Mouse (Mus musculus): Measurements from ENCODE around the gene Sstr2. TPM values are rescaled to one million over a fixed set of nuclear protein-coding genes. Genes with fewer than 3 reads are reported as not detected.

Gene Sstr2
- polyA plus RNA-seq (2012; rRNA removed) (1.1 and 1.6 TPM in 2 replicates), polyA plus RNA-seq (2014; fragmentation: Nextera tagmentation; extraction: Ambion mirVana) (0.91 and 1.5 TPM in 2 replicates)

DNA sequence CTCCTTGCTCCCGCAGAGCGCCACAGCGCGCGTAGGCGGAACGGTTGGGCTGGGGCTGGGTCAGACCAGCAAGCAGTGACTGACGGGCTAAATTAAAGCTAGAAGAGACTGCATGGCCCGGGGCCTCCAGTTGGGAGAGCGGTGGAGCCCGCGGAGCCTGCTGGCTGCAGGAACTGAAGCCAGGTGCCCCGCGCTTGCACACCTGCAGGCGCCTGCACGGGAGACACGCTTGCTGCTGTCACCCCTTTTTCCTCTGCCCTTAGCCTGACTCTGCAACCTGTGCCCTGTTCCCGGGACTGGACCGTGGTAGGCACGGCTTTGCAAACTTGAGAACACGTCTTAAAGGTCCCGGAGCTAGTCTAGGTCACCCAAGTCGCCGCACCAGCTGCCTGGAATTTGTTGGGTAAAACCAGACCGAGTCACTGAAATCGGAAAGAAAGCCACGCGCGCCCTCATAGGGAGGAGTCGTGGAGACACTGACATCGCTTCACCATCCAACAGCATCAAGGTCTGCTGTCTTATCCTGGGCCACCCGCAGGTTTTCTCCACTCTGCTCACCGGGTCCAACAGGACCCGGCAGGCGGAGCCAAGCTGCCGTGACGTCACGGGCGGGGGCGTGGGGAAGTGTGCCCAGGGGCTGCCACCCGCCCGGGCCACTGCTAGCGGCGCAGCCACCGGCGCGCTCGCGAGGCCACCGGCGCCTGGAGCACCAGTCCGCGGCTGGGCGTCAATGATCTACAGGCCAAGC, at the start of gene Sstr2:
TSS of gene Sstr2 (plus strand) at position 671 of the 748 bp plus-strand sequence.
- peak within 1 kb of the TSS; percentile 22 for H3K9ac ChIP-seq (ENCODE audit: low read depth, low read length, severe bottlenecking)
- under 1% methylated on average over 51 of the region's 54 CpGs for WGBS

DNA sequence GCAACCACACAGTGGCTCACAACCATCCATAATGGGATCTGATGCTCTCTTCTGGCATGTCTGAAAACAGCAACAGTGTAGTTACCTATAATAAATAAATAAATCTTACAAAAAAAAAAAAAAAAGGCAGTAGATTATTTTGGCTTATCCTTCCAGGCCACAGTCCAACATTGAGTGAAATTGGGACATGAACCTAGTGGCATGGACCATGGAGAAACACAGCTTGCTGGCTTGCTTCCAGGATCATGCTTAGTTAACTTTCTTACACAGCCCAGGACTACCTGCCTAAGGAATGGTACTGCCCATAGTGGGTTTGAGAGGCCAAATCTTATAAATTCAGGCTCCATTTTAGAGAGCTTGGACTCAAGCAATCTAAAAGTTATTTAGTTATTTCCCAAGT, 47.5 kb upstream of the Sstr2 start:
- Histone ChIP-seq H3K4me1 (ENCODE audit: control insufficient read depth, insufficient read depth, low read length) (peaks cover 3% of the 10 kb centered on the region; the same call in 1 of the 2 replicates), H3K4me3 (replicated peaks; ENCODE audit: low read length) (no peak overlapping the region), H3K27me3 (ENCODE audit: control insufficient read depth, insufficient read depth, low read length) (no peaks in the 10 kb centered on the region), H3K36me3 (ENCODE audit: control insufficient read depth, insufficient read depth, low read length) (no peaks in the 10 kb centered on the region), H3K9me3 (ENCODE audit: control insufficient read depth, low read length) (no peaks in the 10 kb centered on the region), H3K4me2 (replicated peaks; ENCODE audit: low read depth, low read length, severe bottlenecking) (no peak overlapping the region), H3K27ac (replicated peaks; ENCODE audit: low read depth, low read length) (no peak overlapping the region), H3K9ac (ENCODE audit: low read depth, low read length, severe bottlenecking) (no peak overlapping the region)
- DNase-seq (ENCODE audit: low spot score) (no peak), ATAC-seq (ENCODE audit: low FRiP score, low read depth) (no peak)
- TF ChIP-seq POLR2A (IDR thresholded peaks at IDR 0.05; ENCODE audit: borderline replicate concordance, extremely low read depth, insufficient read depth, insufficient read length), result no peak

More for the DNA sequence above, at the start of gene Sstr2:
- no peaks in the 10 kb centered on the region for H3K36me3 ChIP-seq (ENCODE audit: control insufficient read depth, insufficient read depth, low read length)
- peaks cover 15% of the 10 kb centered on the region for H3K4me1 ChIP-seq (ENCODE audit: control insufficient read depth, insufficient read depth, low read length)
- H3K9me3 ChIP-seq (ENCODE audit: control insufficient read depth, low read length), result no peaks in the 10 kb centered on the region
- peak within 1 kb of the TSS; percentile 74 for H3K4me2 ChIP-seq (replicated peaks; ENCODE audit: low read depth, low read length, severe bottlenecking)
- DNase-seq (ENCODE audit: low spot score), result peak; percentile 40
- peaks cover 33% of the 10 kb centered on the region for H3K27me3 ChIP-seq (ENCODE audit: control insufficient read depth, insufficient read depth, low read length)
- H3K27ac ChIP-seq (replicated peaks; ENCODE audit: low read depth, low read length), result no peak within 1 kb of the TSS
- peak within 1 kb of the TSS; percentile 46 for H3K4me3 ChIP-seq (replicated peaks; ENCODE audit: low read length)
- no peak for TF ChIP-seq POLR2A (IDR thresholded peaks at IDR 0.05; ENCODE audit: borderline replicate concordance, extremely low read depth, insufficient read depth, insufficient read length)
- peak; percentile 58; the same call in 1 of the 2 replicates for ATAC-seq (ENCODE audit: low FRiP score, low read depth)

DNA sequence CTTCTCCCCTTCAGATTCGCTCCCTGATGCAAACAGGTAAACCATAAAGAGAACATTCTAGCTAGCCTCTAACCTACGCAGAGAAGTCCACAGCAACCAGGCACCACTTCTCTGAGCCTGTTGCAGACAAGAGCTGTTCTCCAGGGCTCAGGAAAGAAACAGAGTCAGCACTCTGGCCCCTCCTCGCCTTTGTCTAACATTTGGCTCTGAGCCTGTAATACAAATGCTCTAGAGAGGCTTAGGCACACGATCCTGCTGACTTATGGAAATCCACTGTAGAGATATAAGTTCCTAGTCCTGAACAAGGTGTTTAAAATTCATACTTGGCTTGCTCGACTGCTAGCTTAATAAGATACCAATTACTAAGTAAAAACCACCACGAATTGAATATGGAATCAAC, 46.5 kb upstream of the Sstr2 start:
- DNase-seq (ENCODE audit: low spot score), result no peak
- no peak for ATAC-seq (ENCODE audit: low FRiP score, low read depth)

DNA sequence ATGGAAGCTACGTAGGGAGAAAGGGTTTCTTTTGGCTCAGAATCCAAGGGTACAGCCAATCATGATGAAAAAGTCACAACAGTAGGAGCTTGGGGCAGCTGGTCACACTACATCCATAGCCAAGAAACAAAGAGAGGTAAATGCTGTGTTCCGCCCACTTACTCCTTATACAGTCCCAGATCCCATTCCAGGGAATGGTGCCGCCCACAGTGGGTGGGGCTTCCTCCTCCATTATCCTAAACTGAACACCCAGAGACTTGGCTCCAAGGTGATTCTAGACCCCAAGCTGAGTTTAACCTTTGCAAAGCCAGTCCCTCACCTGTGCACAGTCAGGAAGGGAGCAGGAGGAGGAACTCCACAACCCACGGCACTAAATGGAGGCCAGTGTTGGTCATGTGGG, 41.9 kb upstream of the Sstr2 start:
- H3K4me2 ChIP-seq (replicated peaks; ENCODE audit: low read depth, low read length, severe bottlenecking), result no peak overlapping the region
- WGBS, result 86% methylated on average over 4 of the region's 4 CpGs
- TF ChIP-seq POLR2A (IDR thresholded peaks at IDR 0.05; ENCODE audit: borderline replicate concordance, extremely low read depth, insufficient read depth, insufficient read length), result no peak
- H3K36me3 ChIP-seq (ENCODE audit: control insufficient read depth, insufficient read depth, low read length), result no peaks in the 10 kb centered on the region
- H3K9ac ChIP-seq (ENCODE audit: low read depth, low read length, severe bottlenecking), result no peak overlapping the region
- no peak overlapping the region for H3K4me3 ChIP-seq (replicated peaks; ENCODE audit: low read length)
- DNase-seq (ENCODE audit: low spot score) (no peak), ATAC-seq (ENCODE audit: low FRiP score, low read depth) (no peak)
- H3K4me1 ChIP-seq (ENCODE audit: control insufficient read depth, insufficient read depth, low read length), result peaks cover 3% of the 10 kb centered on the region; the same call in 1 of the 2 replicates
- H3K9me3 ChIP-seq (ENCODE audit: control insufficient read depth, low read length), result no peaks in the 10 kb centered on the region
- no peaks in the 10 kb centered on the region for H3K27me3 ChIP-seq (ENCODE audit: control insufficient read depth, insufficient read depth, low read length)
- H3K27ac ChIP-seq (replicated peaks; ENCODE audit: low read depth, low read length), result no peak overlapping the region

More for the DNA sequence above, 46.5 kb upstream of the Sstr2 start:
- H3K27ac ChIP-seq (replicated peaks; ENCODE audit: low read depth, low read length), result no peak overlapping the region
- no peak overlapping the region for H3K4me2 ChIP-seq (replicated peaks; ENCODE audit: low read depth, low read length, severe bottlenecking)
- no peaks in the 10 kb centered on the region for H3K36me3 ChIP-seq (ENCODE audit: control insufficient read depth, insufficient read depth, low read length)
- peaks cover 3% of the 10 kb centered on the region; the same call in 1 of the 2 replicates for H3K4me1 ChIP-seq (ENCODE audit: control insufficient read depth, insufficient read depth, low read length)
- no peaks in the 10 kb centered on the region for H3K27me3 ChIP-seq (ENCODE audit: control insufficient read depth, insufficient read depth, low read length)
- no peak overlapping the region for H3K9ac ChIP-seq (ENCODE audit: low read depth, low read length, severe bottlenecking)
- WGBS, result 61% methylated on average over 6 of the region's 6 CpGs
- H3K9me3 ChIP-seq (ENCODE audit: control insufficient read depth, low read length), result no peaks in the 10 kb centered on the region
- TF ChIP-seq POLR2A (IDR thresholded peaks at IDR 0.05; ENCODE audit: borderline replicate concordance, extremely low read depth, insufficient read depth, insufficient read length), result no peak
- H3K4me3 ChIP-seq (replicated peaks; ENCODE audit: low read length), result no peak overlapping the region

DNA sequence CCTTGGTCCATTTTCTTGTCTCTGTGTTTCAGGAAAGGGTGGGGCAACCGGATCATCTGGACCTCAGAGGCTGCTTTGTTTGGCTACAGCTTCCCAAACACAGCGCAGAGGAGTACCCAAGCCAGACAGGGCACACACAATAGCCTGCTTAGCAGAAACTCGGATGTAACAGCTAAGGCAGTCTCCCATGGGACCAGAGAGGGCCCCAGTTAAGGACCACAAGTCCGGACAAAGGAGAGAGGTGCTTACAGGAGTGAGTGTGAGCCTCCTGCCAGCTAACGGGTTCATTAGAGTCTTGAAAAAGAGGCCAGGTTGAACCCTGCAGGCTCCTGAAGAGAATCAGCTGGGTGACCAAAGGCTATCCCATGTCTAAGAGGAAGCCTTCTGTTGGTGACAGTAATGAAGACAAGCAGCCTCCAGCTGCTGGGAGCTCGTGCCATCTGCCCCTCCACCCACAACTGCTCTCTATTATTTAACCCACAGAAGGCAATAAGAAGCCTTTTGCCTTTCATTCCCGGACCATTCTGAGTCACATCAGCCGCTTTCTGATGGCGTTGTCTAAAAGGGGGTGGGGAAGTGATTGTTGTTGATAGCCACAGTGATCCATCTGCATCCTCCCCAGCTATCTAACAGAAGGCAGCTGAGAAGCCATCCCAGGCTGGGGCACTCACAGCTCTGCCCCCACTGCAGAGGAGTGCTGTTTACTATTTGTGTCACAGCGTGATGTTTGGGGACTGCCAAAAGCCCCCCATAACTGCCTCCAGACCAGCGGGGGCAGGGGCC, 35.1 kb upstream of the Sstr2 start:
- 48% methylated on average over 11 of the region's 11 CpGs for WGBS
- H3K4me1 ChIP-seq (ENCODE audit: control insufficient read depth, insufficient read depth, low read length), result 0 out of 2 replicates have a peak, but pooled peaks cover 4% of the 10 kb centered on the region
- no peaks in the 10 kb centered on the region for H3K9me3 ChIP-seq (ENCODE audit: control insufficient read depth, low read length)
- ATAC-seq (ENCODE audit: low FRiP score, low read depth), result no peak
- no peaks in the 10 kb centered on the region for H3K27me3 ChIP-seq (ENCODE audit: control insufficient read depth, insufficient read depth, low read length)
- no peak for DNase-seq (ENCODE audit: low spot score)
- H3K36me3 ChIP-seq (ENCODE audit: control insufficient read depth, insufficient read depth, low read length), result no peaks in the 10 kb centered on the region
- no peak overlapping the region for H3K4me2 ChIP-seq (replicated peaks; ENCODE audit: low read depth, low read length, severe bottlenecking)
- no peak overlapping the region for H3K9ac ChIP-seq (ENCODE audit: low read depth, low read length, severe bottlenecking)
- no peak for TF ChIP-seq POLR2A (IDR thresholded peaks at IDR 0.05; ENCODE audit: borderline replicate concordance, extremely low read depth, insufficient read depth, insufficient read length)
- H3K27ac ChIP-seq (replicated peaks; ENCODE audit: low read depth, low read length), result no peak overlapping the region
- no peak overlapping the region for H3K4me3 ChIP-seq (replicated peaks; ENCODE audit: low read length)
